Mouse (Mus musculus) frontal cortex, adult 2 months (tissue): Measurements from ENCODE around the gene Pak7. TPM values are rescaled to one million over a fixed set of nuclear protein-coding genes. Genes with fewer than 3 reads are reported as not detected.

Experiments
- DNase-seq, 2 experiments: peaks; one replicate each; pipeline ENCODE4 v3.0.0; 2022; ENCODE audit warnings: low spot score in 1 of 2; ENCODE audit errors: extremely low spot score in 1 of 2
- polyA plus RNA-seq: library from polyadenylated mRNA; depleted of rRNA; stranded (reverse); fragments of >200 nt; gene quantifications from 2 replicates; pipeline ENCODE4 v1.2.3, GENCODE M21; 2012; rRNA removed

The Pak7 gene
- polyA plus RNA-seq = 19.6 and 20.0 TPM in 2 replicates

DNA sequence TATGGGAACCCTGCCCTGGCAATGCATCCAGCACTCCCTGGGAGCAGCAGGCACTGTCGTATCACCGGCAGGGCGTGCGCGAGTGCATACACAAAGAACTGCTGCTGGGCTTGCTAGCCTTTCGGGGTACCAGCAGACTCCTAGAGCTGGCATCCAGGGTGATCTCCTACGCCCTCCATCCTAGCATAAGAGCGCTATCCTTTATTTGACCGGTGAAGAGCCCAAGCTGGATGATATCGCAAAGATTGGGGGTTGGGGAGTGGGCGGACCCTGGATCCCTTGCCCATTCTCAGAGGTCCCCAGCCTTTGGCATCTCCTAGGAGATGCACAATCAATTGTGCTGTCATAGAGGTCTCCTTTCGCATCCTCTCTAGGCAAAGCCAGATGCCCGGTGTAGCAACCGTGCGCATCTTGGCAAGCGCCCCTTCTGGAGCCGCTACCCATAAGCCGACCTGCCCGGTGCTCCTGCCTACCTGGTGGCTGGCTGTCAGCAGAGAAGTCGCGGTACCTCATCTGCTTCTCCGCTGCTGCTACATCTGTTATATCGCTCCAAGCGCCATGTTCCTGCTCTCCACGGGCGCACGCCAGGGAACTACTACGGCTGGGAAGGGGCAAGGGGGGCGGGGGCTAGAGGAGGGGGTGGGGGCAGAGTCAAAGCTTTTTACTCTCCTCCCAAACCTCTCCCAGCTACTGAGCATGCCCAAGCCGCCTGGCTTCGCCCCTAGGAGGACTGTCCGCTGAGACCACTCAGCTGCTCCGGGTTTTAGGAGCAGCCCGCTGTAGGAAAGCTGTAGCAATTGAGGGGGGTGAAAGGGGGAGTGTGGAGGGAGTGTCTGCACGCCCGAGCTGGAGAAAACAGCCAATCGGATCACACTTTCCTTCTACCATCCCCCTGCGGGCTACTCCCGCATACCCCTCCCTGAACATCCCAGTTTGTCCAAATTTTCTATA is at the start of gene Pak7:
Gene Pak7, minus strand, starts transcription at position 787 of the 951 bp plus-strand sequence.
- DNase-seq = peak; percentile 84 to 86

DNA sequence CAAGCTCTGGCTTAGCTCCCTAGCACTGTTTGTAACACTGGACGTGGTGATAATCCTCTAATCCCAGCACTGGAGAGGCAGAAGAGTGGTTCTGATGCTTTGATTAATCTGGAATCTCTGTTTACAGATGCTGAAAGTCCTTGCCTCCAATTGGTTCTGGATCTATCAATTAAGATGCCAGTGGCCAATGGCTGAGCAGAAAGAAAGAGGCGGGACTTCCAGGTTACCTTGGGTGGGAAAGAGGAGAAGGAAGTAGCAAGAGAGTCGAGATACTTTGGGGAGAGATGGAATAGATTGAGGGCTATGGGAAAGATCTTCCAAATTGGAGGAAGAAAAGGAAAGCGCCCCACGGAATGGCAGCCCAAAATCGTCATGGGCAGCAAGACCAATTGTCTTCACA is 37.8 kb upstream of the Pak7 start:
- no peak for DNase-seq

DNA sequence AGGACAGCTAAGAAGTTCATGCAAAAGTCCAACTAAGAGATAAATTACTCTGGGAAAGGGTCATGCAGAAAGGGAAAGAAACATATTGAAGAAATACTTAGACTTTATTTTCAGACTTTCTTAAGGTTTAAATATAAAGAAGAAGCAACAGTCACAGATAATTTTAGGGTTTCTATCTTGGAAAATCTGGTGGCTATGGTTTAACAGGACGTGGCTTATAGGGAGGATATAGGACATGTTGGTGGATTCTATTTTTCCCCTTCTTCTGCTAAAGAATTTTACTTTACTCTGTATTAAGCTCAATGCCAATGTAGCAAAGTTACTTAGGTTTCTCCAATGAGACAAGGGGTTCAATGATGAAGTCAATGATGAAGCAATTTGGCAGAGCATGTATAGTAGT is 31.8 kb upstream of the Pak7 start:
- no peak for DNase-seq

DNA sequence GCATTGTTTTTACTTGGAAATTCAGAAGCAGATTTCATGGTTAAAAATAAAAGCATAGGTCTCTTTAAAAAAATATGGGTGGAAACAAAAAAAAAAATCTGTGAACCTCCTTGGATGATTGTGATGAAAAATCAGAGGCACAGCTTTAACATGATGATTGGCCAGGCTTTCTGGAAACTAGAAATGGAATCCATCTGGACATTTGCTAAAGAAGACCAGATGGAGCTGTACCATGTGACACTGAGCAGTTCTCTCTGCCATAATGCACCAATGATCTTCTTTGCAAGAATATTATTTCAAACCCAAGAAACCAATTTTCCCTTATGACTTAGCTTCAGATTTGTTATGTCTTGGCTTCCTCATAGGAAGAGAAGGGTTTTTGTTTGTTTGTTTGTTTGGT is 28.6 kb upstream of the Pak7 start:
- peak; percentile 40 to 76 for DNase-seq

DNA sequence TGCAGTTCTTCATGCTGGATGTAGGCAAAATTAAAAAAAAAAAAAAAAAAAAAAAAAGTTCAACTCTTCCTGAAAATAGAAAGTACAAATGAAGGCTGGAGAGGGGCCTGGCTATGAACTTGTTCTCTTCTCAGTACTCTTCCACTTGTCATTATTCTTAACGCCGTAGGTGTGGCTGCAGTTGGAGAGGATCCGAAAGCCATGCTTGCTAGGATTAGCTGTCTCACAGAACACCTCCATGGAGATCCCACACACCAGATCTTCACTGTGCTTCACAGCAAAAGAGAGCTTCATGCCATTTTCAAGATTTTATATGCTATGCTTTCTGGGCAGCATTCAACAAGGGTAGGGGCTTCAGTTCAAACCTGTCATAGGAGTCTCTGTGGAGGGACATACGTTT is 14.8 kb upstream of the Pak7 start:
- DNase-seq = peak; percentile 48 to 57

DNA sequence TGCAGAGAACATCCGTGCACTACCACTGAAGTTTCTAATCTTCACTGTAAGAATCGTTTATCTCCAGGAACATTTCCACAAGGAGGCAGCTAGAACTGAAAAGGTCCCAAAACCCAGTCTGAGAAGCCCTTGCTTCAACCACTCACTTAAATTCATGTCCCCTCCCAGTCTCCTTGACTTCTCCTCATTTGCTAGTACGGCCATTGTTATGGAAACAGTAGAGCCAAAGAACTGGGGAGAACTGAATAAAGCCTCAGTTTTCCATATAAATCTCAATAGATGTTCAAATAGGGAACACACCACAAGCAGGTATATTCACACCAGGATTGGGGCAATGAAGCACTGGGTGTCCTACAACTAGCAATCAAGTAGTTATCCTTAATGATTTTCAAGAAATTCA is 12.4 kb downstream of the Pak7 start:
- DNase-seq = no peak

DNA sequence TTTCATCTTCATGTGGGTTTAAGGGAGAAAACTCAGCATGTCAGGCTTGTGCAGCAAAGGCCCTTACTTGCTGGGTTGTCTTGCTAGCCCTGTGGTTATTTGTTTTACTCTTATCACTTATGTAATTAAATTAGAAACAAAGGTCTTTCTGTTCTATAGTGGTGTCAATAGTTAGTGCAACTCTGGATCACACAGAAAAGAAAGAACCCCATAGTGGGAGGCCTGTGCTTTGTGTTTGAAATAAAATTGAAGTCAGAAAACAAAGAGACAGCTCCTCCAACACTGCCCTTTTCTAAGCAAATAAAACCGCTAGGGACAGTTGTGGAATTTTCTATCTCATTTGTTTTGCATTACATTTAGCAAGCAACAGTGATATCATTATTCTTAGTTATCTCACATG is 15.4 kb downstream of the Pak7 start:
- no peak for DNase-seq

DNA sequence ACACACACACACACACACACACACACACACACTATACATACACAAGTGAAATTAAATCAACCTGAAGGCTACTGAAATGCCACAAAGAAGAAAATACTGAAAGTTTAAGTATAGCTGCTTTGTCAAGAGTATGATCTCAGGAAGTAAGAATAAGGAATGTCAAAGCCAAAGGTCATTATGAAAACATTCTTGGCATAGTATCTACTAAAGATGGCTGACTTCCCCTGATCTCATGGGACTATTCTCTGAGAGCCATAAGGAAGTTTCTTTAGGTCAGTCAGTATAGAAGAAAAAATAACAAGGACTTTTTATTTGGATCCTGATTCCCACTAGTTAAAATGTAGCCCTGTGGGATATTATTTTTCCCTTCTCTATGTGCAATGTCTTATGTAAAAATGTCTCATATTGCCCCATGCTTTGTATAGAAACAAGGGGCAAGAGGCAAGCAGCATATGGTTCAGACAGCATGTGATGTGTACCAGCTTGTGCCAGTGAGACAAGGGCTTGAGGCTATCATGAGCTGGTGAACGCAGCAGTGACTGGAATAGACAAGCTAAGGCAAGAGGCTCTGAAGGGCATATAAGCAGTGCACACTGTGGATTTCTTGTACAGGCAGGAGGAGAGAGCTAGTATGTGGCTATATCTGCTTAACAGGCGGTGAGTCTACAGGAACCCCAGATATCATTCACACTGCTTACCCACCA is 36.2 kb downstream of the Pak7 start:
- DNase-seq = no peak

DNA sequence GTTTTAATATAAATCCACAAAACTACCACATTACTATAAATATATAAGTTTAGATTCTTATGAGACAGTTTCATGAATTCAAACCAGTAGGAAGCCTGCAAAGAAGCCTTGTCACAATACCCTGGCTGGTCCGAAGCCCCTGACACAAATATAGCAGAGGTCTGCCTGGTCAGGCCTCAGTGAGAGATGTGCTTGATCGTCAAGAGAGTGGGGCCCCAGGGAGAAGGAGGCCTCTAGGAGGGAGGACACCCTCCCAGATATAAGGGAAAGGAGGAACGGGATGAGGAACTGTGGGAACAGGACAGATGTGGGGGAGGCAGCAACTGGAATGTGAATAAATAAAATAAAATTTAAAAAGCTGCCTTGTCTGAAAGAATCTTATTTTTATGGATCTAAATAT is 37.3 kb downstream of the Pak7 start:
- DNase-seq = no peak

DNA sequence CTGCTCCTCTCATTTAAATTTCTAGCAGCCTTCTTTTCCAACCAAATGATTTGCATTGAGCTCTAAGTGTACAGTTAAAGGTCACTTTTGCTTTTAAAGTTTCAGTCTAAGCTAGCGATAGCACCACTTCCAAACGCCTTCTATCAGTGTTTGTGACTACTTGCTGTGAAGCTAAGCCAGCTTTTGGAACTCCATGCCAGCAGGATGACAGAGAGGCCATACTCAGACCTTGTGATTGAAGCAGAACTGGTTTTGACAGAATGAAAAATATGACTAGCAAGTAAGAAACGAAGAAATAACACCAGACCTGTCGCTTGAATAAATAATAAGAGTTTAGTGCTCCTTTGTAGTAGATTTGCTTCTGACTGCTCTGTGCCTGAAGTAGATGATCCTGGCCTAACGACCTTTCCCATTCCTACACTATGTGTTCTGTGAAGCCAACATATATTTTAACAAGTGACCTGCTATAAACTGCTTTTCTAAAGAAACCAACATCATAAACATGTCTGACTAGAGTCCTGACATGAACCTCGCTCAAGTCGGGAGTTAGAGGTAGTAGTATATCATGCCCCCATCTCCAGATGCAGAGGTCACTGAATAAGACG is 38.0 kb downstream of the Pak7 start:
- no peak for DNase-seq

DNA sequence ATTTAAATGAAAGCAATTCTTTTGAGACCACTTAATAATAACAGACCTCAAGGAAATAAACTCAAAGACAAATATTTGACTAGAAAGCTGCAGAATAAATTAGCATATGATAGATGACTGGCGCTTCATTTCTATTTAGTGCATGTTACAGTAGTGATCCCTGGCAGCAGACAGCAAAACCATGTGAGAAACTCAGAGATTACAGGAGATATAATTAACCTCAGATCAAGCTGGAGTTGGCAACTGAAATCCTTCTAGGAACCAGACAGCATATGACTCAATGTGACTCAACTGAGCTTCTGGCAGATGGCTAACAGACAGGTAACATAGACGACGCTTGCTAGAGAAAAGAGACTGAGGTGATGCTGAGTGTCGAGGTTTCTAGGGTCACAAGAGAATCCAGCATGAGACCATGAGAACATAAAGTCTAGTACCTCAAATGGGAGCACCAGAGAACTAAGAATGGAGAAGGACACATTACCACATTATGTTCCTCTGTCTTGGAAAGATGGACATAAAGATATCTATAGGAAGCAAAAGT is 43.5 kb downstream of the Pak7 start:
- DNase-seq = peak in 1 of 2 experiments; percentile 28

DNA sequence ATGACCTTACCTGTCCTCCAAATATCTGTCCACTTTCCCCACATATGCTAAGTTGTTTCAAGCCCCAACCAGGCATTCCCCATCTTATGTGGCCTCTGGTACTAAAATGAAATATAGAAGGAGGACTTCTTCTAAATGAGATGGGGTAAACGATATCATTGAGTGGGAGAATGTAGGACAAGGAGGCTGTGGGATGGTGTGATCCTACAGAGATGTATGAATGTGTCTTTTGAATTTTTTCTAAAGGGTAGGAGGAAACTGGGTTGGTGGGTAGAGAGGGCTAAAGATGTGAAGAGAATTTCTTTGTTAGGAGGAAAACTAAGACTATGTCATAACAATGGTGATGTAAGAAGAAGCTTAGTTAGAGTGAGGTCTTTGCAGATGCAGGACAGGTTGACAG is 57.8 kb downstream of the Pak7 start:
- DNase-seq = no peak

DNA sequence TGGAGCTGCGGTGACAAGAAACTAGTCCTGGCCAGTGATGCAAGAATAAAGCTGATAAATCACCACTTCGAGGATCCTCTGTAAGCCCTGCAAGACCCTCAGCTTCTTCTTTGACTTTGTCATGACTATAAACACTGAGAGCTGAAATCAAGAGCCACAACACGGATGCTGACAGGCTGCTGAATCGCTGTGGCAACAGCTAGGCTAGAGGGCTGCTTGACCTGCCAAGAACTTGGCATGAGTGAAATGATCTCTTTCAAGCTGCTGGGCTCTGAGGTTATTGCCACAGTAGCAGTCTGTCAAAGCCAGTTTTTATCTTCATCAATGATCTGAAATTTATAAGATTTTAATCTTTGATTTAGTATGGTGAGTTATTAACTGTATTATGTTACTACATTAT is 62.1 kb downstream of the Pak7 start:
- no peak for DNase-seq

DNA sequence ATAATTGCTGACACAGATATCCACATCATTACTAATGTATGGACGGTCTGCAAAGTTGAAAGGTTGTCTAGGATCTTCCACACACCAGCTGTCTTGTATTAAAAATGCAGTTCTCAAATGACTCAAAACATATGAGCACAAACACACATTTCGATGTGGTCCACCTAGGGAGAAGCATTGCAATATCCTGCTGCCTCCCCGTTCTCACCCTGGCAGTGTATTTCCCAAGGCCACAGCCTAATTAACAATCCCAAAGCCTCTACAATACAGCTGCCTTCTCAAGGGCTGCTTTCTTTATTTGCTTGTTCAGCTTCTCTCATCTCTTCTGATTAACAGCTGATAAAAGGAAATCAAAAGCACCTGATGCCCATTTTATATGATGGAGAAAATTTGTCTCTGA is 78.5 kb downstream of the Pak7 start:
- no peak for DNase-seq

DNA sequence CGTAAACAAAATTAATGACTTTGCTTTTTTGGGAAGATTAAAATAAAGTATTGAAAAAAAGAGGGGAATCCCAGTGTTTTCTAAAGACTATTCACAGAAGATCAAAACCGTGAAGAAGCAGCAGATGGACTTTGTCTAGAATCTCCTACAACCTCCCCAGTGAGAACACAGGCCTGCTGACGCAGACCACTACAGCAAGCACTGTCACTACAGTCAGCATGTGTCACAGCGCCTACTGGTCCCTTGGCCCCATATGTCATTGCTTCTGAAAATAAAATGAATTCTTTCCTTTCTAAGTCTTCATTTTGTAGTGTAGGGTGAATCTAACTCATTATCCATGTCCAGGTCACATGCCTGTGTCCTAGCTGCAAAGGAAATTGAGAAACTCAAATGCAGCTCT is 79.0 kb downstream of the Pak7 start:
- DNase-seq = peak in 1 of 2 experiments; percentile 29

DNA sequence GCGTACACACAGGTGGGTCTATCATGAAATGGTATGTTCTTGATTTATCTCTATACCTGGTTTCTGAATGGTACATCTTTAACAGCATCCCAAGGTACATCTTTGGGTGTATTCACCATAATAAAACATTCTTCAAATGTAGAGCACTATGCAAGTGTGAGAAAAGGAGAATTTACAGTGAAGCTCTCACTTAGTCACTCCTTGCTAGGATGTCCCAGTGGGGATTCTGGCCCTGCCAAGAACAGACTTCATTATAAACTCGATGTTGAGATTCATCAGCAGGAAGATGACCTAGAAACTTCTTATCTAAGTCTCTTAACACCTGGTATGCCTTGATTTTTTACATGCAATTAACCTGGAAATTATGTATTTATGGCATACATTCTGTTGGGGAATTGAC is 85.6 kb downstream of the Pak7 start:
- no peak for DNase-seq

DNA sequence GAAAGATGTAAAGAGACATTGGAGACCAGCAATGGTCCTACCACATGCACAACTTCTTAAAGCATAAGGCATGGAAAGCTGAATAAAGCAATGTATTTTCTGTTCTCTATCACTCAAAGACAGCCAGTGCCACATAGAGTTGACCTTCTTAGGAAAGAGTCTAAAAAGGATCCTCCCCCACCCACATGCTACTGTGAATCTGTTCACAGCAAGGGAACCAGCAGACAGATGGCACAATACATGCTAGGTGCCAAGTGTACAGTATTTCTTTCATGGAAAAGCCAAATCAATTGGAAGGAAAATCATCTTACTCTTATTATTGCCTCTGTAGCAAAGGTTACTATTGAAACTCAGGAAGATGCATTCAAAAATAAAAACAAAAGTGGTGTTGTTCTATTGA is 86.4 kb downstream of the Pak7 start:
- DNase-seq = peak; percentile 49 to 70

DNA sequence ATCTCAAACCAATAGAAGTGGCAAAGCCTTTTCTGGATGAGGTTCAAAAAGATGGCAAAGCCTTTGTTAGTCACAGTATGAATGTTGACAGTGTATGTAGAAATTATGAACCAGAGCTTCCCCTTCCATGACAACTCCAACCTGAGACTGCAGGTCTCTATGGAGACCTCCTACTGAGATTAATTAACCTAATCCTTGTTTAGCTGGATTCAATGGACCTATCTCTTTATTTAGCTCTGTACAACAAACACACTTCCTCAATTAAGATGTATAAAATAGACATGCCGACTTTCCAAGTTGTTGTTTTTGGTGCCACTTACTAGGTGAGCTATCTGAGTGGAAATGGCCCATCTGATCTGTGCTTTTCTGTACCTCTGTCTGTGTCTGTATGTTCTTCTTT is 90.4 kb downstream of the Pak7 start:
- DNase-seq = no peak

DNA sequence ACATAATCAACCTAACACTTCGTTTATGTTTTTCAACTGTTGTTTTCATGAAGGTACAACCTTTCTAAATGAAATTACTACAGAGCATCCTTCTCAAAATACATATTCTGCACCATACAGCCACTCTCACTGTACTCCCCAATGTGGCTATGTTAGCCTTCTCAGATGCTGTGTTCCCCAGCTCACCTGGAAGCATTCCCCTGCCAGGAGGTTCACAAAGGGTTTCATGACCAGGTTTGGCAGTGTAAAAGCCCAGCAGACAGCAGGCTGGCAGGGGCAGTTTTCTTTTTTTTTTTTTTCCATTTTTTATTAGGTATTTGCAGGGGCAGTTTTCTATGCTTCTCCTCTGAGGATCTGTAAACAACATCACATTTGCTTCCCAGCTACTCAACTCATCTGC is 105.7 kb downstream of the Pak7 start:
- no peak for DNase-seq

DNA sequence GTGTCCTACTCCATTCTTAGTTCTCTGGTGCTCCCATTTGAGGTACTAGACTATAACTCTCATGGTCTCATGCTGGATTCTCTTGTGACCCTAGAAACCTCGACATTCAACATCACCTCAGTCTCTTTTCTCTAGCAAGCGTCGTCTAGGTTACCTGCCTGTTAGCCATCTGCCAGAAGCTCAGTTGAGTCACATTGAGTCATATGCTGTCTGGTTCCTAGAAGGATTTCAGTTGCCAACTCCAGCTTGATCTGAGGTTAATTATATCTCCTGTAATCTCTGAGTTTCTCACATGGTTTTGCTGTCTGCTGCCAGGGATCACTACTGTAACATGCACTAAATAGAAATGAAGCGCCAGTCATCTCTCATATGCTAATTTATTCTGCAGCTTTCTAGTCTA is 145.8 kb downstream of the Pak7 start:
- DNase-seq = peak in 1 of 2 experiments; percentile 21

DNA sequence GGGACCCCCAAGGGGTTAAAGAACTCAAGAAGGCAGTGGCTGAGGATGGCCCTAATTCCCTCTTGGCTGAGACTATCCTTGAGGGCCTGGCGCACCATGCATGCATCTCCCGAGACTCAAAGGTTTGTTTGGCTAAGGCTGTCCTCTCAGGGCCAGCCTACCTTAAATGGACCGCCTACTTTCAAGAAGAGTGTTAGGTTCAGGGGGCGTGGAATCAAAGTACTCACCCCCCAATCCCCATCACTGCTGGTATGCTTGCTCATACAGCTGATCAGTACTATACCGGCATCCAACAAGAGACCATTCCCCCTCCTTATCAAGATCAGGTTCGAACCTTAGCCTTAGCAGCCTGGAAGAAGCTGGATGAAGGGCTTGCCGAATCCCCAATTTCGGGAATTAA is 156.5 kb downstream of the Pak7 start:
- DNase-seq = no peak
